Mouse (Mus musculus) thymus, postnatal 10 days (tissue): ENCODE measurements around the gene Sik1.
"Not testable (repeated sequence)": the region's sequence is repeated elsewhere in the genome, so short reads cannot be mapped to it uniquely, and the experiment has no call there.

Experiments
- DNase-seq, 2 experiments: peaks; one replicate each; pipeline ENCODE4 v3.0.0; 2021; ENCODE audit warnings: low spot score in 2 of 2

Gene Sik1

GRCm38 (mm10) chr17:31855597-31856518, at the start of gene Sik1:
Gene Sik1 (minus strand): TSS chr17:31855804.
- DNase-seq = peak; percentile 94 to 99

- DNase-seq = peak; percentile 10 to 16
These were observed 49.7 kb upstream of the Sik1 start for GRCm38 (mm10) chr17:31905201-31905790.

DNA sequence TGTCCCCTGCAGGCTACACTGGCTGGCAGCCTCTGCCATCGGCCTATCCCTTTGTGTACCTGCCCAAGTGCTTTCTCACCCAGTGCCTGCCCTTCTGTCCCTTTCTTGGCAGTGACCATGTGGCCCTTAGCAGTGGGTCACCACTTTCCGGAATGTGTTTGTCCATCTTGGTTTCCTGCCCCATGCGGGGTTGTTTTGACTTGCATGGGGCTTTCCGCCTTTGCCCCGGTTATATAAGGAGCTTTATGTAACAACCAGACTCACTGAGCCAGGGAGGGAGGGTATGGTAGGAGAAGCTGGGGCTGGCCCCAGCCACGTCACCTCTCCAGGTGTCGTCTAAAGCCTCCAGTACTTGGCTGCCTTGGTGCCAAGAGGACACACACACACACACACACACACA, 48.4 kb upstream of the Sik1 start:
- no peak for DNase-seq

DNA sequence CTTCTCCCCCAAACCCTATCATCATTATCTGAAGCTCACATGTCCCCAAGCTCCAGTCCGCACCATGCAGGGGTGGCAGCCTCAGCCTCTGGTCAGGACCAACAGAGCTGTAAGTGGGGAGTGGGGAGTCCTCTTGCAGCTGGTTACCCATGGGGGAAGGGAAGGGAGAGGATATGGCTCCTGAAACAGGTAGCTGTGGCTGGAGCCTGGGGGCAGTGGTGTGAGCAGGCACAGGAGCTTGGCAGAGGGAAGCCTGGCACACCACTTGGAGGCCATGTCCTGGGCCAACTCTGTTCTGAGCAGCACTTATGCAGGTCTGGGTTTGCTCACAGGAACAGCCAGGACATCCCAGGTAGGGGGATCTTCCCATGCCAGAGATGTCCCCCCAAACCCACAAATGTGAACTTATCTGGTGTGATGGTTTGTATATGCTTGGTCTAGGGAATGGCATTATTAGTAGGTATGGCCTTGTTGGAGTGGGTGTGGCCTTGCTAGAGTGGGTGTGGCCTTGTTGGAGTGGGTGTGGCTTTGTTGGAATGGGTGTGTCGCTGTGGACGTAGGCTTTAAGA, 47.1 kb upstream of the Sik1 start:
- DNase-seq = no peak

GRCm38 (mm10) chr17:31901461-31902204, 46.0 kb upstream of the Sik1 start:
- no peak for DNase-seq

- DNase-seq = no peak
These were observed 43.3 kb upstream of the Sik1 start for GRCm38 (mm10) chr17:31898941-31899340.

DNA sequence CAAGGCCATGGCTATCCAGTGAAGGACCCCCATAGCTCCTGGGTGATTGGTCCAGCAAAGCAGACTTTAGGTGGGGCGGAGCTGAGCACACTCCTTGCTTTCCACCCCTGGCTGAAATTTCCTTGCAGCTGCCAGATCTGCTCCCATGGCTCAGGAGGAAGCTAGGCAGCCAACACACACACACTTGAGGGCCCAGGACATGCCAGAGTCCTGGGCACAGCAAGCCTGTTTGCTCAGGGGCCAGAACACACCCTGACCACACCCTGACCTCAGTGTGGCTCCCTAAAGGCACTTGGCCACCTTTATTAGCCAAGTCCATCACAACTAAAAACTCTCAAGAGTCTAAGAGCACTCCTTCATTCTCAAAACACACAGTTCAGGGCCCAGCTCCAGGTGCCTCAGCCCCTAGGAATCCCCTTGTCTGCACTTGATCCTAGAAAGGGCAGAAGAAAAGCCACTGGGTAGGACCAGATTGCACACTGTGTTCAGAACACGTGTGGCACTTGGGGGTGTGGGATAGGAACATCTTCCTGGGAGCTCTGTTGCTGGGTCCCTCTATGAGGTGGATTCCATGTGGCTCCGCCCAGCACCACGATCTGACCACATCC, 41.7 kb upstream of the Sik1 start:
- no peak for DNase-seq

GRCm38 (mm10) chr17:31896751-31897150, 41.1 kb upstream of the Sik1 start:
- DNase-seq = no peak

GRCm38 (mm10) chr17:31896311-31896710, 40.7 kb upstream of the Sik1 start:
- no peak for DNase-seq

DNA sequence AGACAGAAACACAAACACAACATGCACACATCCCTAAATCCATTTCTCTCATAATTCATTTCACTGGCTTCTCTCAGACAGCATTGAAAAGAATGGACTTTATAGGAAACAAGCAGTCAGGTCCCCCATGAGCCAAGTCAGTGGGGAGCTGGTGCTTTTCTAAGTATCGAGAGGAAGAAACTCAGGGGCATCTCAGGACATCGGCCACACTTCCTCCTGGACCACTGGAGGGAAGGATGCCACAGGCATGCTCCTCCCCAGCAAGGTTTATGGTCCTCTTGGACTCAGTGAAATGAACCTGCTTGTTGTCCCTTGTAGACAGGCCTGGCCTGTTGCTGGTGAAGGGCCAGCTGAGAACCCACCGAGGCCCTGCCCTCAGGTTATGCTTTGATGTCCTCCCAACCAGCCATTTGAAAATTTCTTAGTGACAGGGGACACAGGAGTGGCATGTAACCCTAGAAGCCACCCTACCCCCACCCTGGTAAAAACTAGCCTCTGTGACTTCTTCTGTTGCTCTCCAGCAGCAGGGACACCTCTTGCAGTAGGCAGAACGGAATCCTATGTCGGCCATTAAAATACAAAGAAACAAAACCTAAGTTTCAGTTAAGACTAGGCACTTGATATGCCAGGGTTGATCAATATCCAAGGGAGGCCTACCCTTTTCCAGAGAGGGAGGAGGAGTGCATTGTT, 37.9 kb upstream of the Sik1 start:
- no peak for DNase-seq

GRCm38 (mm10) chr17:31892750-31893149, 37.1 kb upstream of the Sik1 start:
- DNase-seq = no peak

DNA sequence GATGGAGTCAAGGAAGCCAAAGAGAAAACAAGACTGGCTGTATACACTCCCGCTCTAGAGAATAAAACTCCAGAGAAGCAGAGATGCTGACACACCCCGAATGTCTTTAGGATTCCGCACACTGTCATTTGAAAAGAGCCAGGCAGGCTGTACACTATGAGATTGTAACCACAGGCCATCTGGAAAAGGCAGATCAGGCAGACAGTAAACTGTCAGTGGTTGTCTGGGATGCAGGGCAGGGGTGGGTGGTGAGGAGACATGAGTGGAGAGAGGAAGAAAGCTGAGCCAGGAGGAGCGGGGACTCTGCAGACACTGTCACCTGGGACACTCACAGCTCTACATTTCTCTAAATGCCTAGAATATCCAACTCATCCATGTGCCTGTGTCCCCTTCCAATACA, 36.3 kb upstream of the Sik1 start:
- DNase-seq = no peak

DNA sequence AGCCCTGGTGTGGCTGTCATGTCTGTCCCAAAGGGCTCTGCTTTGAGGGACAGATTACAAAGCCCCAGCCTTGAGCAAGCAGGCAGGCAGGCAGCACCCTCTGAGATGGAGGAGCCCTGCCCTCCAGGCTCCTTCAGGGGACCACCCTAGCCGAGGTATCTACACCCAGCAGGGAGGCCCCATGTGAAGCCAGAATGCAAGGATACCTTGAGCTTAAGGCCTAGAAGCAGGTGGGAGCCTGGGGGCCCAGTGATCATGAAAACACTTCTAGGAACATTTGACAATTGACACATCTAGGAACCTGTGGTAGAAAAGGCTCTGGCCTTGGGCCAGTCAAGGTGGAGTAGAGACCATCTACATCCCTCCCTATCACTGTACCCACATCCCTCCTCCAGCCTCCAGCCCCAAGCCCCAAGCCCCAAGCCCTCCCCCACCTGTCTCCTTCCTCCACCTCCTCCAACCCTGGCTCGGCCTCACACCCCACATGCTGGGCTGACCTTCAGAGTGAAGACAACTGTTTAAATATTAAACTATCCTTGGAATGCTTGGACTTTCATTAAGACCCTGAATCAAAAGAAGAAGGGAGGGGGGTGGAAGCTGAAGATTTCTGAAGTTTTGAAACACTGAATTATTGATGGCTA, 34.8 kb upstream of the Sik1 start:
- no peak for DNase-seq

- DNase-seq = no peak
These were observed 34.0 kb upstream of the Sik1 start for GRCm38 (mm10) chr17:31889446-31890201.

DNA sequence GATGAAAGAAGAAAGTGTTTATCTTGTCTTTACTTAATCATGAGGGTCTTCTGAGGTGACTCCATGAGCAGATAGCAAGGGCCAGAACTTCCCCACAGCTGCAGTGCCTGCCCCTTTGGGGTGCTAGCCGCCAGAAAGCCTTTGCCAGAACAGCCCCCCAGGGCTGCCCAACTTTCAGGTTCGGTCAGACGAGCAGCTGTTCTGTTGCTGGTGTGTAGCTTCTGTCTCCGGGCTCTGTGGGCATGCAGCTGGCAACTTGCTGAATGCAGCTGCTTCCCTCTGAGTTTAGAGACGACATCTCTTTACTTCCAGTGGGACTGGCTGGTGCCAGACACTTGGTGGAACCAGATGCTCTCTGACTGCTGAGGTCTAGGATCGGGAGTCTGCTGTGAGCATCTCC, 32.9 kb upstream of the Sik1 start:
- peak; percentile 34 to 36 for DNase-seq

DNA sequence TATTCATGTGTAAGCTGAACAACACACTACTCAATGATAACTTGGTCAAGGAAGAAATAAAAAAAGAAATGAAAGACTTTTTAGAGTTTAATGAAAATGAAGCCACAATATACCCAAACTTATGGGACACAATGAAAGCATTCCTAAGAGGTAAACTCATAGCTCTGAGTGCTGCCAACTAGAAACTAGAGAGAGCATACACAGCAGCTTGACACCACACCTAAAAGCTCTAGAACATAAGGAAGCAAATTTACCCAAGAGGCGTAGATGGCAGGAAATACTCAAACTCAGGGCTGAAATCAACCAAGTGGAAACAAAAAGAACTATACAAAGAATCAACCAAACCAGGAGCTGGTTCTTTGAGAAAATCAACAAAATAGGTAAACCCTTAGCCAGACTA, 29.1 kb upstream of the Sik1 start:
- DNase-seq = not testable (repeated sequence)

- no peak for DNase-seq
These were observed 23.8 kb upstream of the Sik1 start for GRCm38 (mm10) chr17:31879406-31879805.

- no peak for DNase-seq
These were observed 22.1 kb upstream of the Sik1 start for GRCm38 (mm10) chr17:31877650-31878141.

DNA sequence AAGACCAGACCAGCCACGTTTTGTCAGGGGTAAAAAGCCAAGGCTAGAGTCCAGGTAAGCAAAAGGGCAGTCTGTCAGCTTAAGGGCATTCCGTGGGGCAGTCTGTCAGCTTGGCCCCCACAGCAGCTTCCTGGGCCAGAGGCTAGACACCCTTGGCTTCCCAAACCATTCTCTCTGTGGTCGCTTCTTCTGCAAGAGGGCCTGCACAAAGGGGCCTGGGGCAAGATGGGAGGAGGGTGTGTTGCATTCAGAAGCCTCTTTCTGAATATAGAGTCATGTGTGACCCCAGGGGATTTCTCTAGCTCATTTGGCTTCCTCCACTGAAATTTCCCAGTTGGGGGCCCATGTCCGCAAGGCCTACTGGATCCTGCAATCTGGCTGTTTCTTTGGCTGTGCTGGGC, 21.6 kb upstream of the Sik1 start:
- DNase-seq = no peak

GRCm38 (mm10) chr17:31876775-31877174, 21.2 kb upstream of the Sik1 start:
- no peak for DNase-seq
